Mouse (Mus musculus) frontal cortex, postnatal 36 days (tissue): ENCODE data around the gene Hdac7.

Source experiments
- DNase-seq, 2 experiments: peaks; one replicate each; pipeline ENCODE4 v3.0.0; 2022; ENCODE audit warnings: low spot score in 2 of 2

Gene Hdac7

GRCm38 (mm10) chr15:97767280-97768186 is 76.8 kb downstream of the Hdac7 start, which contains the start of gene Rapgef3:
Rapgef3 (minus strand) TSS chr15:97767972.
- peak in 1 of 2 experiments; percentile 75 for DNase-seq

GRCm38 (mm10) chr15:97766594-97767279 is 77.6 kb downstream of the Hdac7 start:
- DNase-seq = no peak

- no peak for DNase-seq
Observed at GRCm38 (mm10) chr15:97766194-97766593, 78.1 kb downstream of the Hdac7 start.

GRCm38 (mm10) chr15:97765090-97765794 is 79.1 kb downstream of the Hdac7 start:
- DNase-seq = no peak

GRCm38 (mm10) chr15:97764532-97764931 is 79.8 kb downstream of the Hdac7 start:
- no peak for DNase-seq

GRCm38 (mm10) chr15:97763256-97764049 is 80.8 kb downstream of the Hdac7 start:
- no peak for DNase-seq

GRCm38 (mm10) chr15:97762733-97763132 is 81.6 kb downstream of the Hdac7 start:
- DNase-seq = no peak

GRCm38 (mm10) chr15:97761438-97761837 is 82.9 kb downstream of the Hdac7 start:
- DNase-seq = no peak

- DNase-seq = no peak
Observed at GRCm38 (mm10) chr15:97760952-97761351, 83.3 kb downstream of the Hdac7 start.

- DNase-seq = peak; percentile 53 to 59
Observed at GRCm38 (mm10) chr15:97760006-97760405, 84.3 kb downstream of the Hdac7 start.

GRCm38 (mm10) chr15:97755361-97755760 is 88.9 kb downstream of the Hdac7 start:
- DNase-seq = no peak

GRCm38 (mm10) chr15:97754476-97754875 is 89.8 kb downstream of the Hdac7 start:
- no peak for DNase-seq

- no peak for DNase-seq
Observed at GRCm38 (mm10) chr15:97752491-97752890, 91.8 kb downstream of the Hdac7 start.

GRCm38 (mm10) chr15:97751676-97752075 is 92.6 kb downstream of the Hdac7 start:
- no peak for DNase-seq

GRCm38 (mm10) chr15:97750697-97751096 is 93.6 kb downstream of the Hdac7 start:
- peak; percentile 75 to 80 for DNase-seq

- no peak for DNase-seq
Observed at GRCm38 (mm10) chr15:97749841-97750240, 94.5 kb downstream of the Hdac7 start.

GRCm38 (mm10) chr15:97749397-97749796 is 94.9 kb downstream of the Hdac7 start:
- DNase-seq = no peak

- no peak for DNase-seq
Observed at GRCm38 (mm10) chr15:97748964-97749363, 95.3 kb downstream of the Hdac7 start.

- no peak for DNase-seq
Observed at GRCm38 (mm10) chr15:97748309-97748708, 96.0 kb downstream of the Hdac7 start.

- no peak for DNase-seq
Observed at GRCm38 (mm10) chr15:97747486-97747885, 96.8 kb downstream of the Hdac7 start.

GRCm38 (mm10) chr15:97746748-97747147 is 97.6 kb downstream of the Hdac7 start:
- DNase-seq = no peak
